Mouse (Mus musculus): ENCODE data around the gene Myo18b.

DNA sequence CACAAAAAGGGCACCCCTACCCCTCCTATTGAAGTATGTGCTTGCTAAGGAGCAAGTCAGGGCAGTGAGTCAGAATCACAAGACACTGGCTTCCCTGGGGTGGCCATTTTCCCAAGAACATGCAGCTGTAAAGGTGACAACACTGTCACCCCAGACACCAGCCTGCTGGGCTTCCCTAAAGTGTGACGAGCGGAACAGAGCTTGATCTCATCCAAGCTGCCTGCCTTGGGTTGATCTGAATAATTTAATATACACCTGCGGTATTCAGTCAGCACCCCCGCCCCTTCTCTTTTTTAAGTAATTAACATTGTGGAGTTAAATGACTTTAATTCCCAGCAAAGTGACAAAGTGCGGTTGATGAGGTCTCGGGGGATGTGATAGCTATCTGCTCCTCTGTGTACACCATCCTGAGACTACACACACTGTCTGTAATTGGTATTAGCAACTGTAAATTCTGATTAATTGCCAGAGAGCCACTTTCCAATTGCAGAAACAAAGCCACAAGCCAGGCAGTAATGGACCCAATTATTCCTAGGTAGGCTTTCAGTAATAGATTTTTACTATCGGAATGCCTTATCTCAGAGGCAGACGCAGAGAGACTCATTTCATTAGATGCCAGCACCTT, 148.7 kb downstream of the Myo18b start:
- TF ChIP-seq POLR2A (IDR thresholded peaks at IDR 0.05; ENCODE audit: borderline replicate concordance, control insufficient read depth, low read depth, low read length) = no peak
- no peak for TF ChIP-seq CTCF (IDR thresholded peaks at IDR 0.05; ENCODE audit: control insufficient read depth, insufficient read depth, low read length)
